ENCODE assay signal across 8 mouse cellular contexts in the genomic region with DNA sequence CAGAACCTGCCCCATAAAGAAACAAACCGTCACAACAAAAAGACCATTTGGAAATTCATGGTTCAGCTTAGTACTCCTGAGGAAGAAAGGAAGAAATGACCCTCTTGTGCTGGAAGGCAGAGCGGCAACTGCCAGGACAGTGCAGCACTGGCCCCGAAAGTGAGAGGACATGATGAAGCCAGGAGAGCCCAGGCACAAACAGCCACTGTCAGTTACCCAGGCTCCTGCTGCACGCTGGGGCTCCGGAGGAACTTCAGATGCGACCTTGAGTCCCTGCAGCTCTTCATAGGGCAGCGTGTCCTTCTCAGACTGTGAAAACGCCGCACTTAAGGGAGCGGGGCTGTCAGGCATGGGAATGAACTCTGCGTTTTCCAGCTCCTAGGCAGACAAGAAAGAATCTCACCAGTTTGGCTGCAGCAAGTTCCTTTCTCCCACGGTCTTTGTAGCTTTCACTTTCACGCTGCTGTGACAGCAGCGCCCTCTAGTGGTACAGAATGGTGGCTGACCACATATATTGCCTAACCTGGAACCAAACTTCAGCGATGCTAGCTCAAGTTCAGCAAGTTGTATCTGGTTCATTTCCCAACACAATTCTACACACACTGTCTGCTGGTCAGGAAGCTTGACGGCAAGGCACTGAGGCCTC. TPM values are rescaled to one million over a fixed set of nuclear protein-coding genes. Genes with fewer than 3 reads are reported as not detected.
A peak's percentile ranks its signal among the peaks of the same experiment; 100 is the strongest.
DNase-seq lines count a peak whose midpoint lies in the region; ATAC-seq and TF ChIP-seq lines count a peak whose summit lies in the region.

No protein-coding gene starts in this region.

- H3K9me3 ChIP-seq in E14TG2a.4 (ENCODE audit: low read length), result no peaks in the 10 kb centered on the region
- no peaks in the 10 kb centered on the region for H3K9me3 ChIP-seq in forebrain, embryonic 11.5 days (ENCODE audit: control insufficient read depth, low read length)
- H3K9me3 ChIP-seq in heart, postnatal 0 days (replicated peaks; ENCODE audit: control insufficient read depth, low read length), result no peaks in the 10 kb centered on the region
- H3K9me3 ChIP-seq in liver, embryonic 16.5 days (replicated peaks; ENCODE audit: control insufficient read depth, low read length), result no peaks in the 10 kb centered on the region
- no peaks in the 10 kb centered on the region for H3K9me3 ChIP-seq in neural tube, embryonic 13.5 days

- H3K36me3 ChIP-seq in E14TG2a.4 (ENCODE audit: insufficient read depth, low read length), result peaks cover 96% of the 10 kb centered on the region
- peaks cover 16% of the 10 kb centered on the region; the same call in 1 of the 2 replicates for H3K36me3 ChIP-seq in forebrain, embryonic 11.5 days (ENCODE audit: control insufficient read depth, insufficient read depth, low read length)
- peaks cover 96% of the 10 kb centered on the region for H3K36me3 ChIP-seq in heart, postnatal 0 days (replicated peaks; ENCODE audit: control insufficient read depth, insufficient read depth, low read length)
- peaks cover 51% of the 10 kb centered on the region for H3K36me3 ChIP-seq in liver, embryonic 16.5 days (ENCODE audit: control insufficient read depth, insufficient read depth)
- H3K36me3 ChIP-seq in neural tube, embryonic 13.5 days, result peaks cover 96% of the 10 kb centered on the region

- 53% methylated on average over 16 of the region's 16 CpGs for WGBS in forebrain, embryonic 11.5 days
- 28% methylated on average over 16 of the region's 16 CpGs for WGBS in heart, postnatal 0 days
- 32% methylated on average over 16 of the region's 16 CpGs for WGBS in large intestine, adult 2 months
- WGBS in liver, embryonic 16.5 days (ENCODE audit: insufficient replicate concordance), result 43% methylated on average over 16 of the region's 16 CpGs
- WGBS in neural tube, embryonic 13.5 days, result 53% methylated on average over 16 of the region's 16 CpGs

- ATAC-seq in forebrain, embryonic 11.5 days (replicated peaks; ENCODE audit: low FRiP score), result no peak; the same call in 1 of the 2 replicates
- ATAC-seq in heart, postnatal 0 days (ENCODE audit: insufficient read depth, low read depth), result peak; percentile 69
- peak; percentile 59; the same call in 1 of the 2 replicates for ATAC-seq in liver, embryonic 16.5 days (ENCODE audit: low read depth)
- ATAC-seq in neural tube, embryonic 13.5 days (ENCODE audit: low read depth), result peak; percentile 56

- peaks cover 13% of the 10 kb centered on the region for H3K4me1 ChIP-seq in E14TG2a.4 (replicated peaks; ENCODE audit: low read depth, low read length)
- H3K4me1 ChIP-seq in forebrain, embryonic 11.5 days (replicated peaks; ENCODE audit: control insufficient read depth, insufficient read depth, low read length), result no peaks in the 10 kb centered on the region
- no peaks in the 10 kb centered on the region for H3K4me1 ChIP-seq in heart, postnatal 0 days (ENCODE audit: control insufficient read depth, insufficient read depth)
- peaks cover 3% of the 10 kb centered on the region for H3K4me1 ChIP-seq in liver, embryonic 16.5 days (ENCODE audit: control insufficient read depth, low read depth, low read length)
- H3K4me1 ChIP-seq in neural tube, embryonic 13.5 days (replicated peaks), result no peaks in the 10 kb centered on the region; the same call in 1 of the 2 replicates

- H3K27ac ChIP-seq in forebrain, embryonic 11.5 days (ENCODE audit: low read depth, low read length), result no peak overlapping the region
- H3K27ac ChIP-seq in heart, postnatal 0 days (ENCODE audit: low read depth), result peak overlapping the region; percentile 60
- no peak overlapping the region for H3K27ac ChIP-seq in liver, embryonic 16.5 days (ENCODE audit: low read length)
- H3K27ac ChIP-seq in neural tube, embryonic 13.5 days (replicated peaks), result peak overlapping the region; percentile 38; the same call in 1 of the 2 replicates

- H3K27me3 ChIP-seq in E14TG2a.4 (ENCODE audit: insufficient read depth, low read length), result no peaks in the 10 kb centered on the region
- H3K27me3 ChIP-seq in forebrain, embryonic 11.5 days (ENCODE audit: control insufficient read depth, insufficient read depth, low read length), result no peaks in the 10 kb centered on the region
- no peaks in the 10 kb centered on the region for H3K27me3 ChIP-seq in heart, postnatal 0 days (ENCODE audit: control insufficient read depth, insufficient read depth, low read length)
- H3K27me3 ChIP-seq in liver, embryonic 16.5 days (ENCODE audit: control insufficient read depth, insufficient read depth, low read depth, low read length), result no peaks in the 10 kb centered on the region
- no peaks in the 10 kb centered on the region for H3K27me3 ChIP-seq in neural tube, embryonic 13.5 days

- peak; percentile 69 for DNase-seq in c-Kit-negative CD71-positive TER-119-positive erythroid progenitor cells, embryonic 14.5 days (ENCODE audit: low read depth, low spot score)
- peak; percentile 86 for DNase-seq in forebrain, embryonic 11.5 days (ENCODE audit: low spot score)
- DNase-seq in heart, postnatal 0 days (ENCODE audit: low spot score), result peak; percentile 90
- peak; percentile 67 for DNase-seq in large intestine, adult 2 months (ENCODE audit: low read depth, low spot score)
- DNase-seq in telencephalon, adult 2 months (ENCODE audit: low read depth, low spot score), result peak; percentile 79

- no peak overlapping the region; the same call in 1 of the 2 replicates for H3K4me3 ChIP-seq in E14TG2a.4 (replicated peaks; ENCODE audit: low read length)
- H3K4me3 ChIP-seq in forebrain, embryonic 11.5 days (ENCODE audit: low read depth, low read length), result no peak overlapping the region
- H3K4me3 ChIP-seq in heart, postnatal 0 days (ENCODE audit: low read depth, low read length), result peak overlapping the region; percentile 18
- peak overlapping the region; percentile 42; the same call in 1 of the 2 replicates for H3K4me3 ChIP-seq in liver, embryonic 16.5 days (ENCODE audit: low read depth, low read length)
- H3K4me3 ChIP-seq in neural tube, embryonic 13.5 days, result no peak overlapping the region

- no peak for TF ChIP-seq EP300 in heart, postnatal 0 days (IDR thresholded peaks at IDR 0.05; ENCODE audit: low read depth)

- TF ChIP-seq CTCF in E14TG2a.4 (conservative IDR thresholded peaks at IDR 0.05; ENCODE audit: low read length), result peak; percentile 88
- TF ChIP-seq CTCF in heart, postnatal 0 days (IDR thresholded peaks at IDR 0.05; ENCODE audit: low read depth), result peak; percentile 99

- no peak overlapping the region; the same call in 1 of the 2 replicates for H3K9ac ChIP-seq in forebrain, embryonic 11.5 days (ENCODE audit: low read length)
- 0 out of 2 replicates have a peak overlapping the region, but pooled peaks have one; percentile 15 for H3K9ac ChIP-seq in heart, postnatal 0 days (replicated peaks; ENCODE audit: low read depth, low read length)
- no peak overlapping the region for H3K9ac ChIP-seq in liver, embryonic 16.5 days (ENCODE audit: low read depth, low read length)
- H3K9ac ChIP-seq in neural tube, embryonic 13.5 days, result peak overlapping the region; percentile 47; the same call in 1 of the 2 replicates

- no peak overlapping the region for H3K4me2 ChIP-seq in forebrain, embryonic 11.5 days (ENCODE audit: low read depth, low read length, severe bottlenecking)
- H3K4me2 ChIP-seq in heart, postnatal 0 days (ENCODE audit: low read depth, low read length), result peak overlapping the region; percentile 45
- peak overlapping the region; percentile 54 for H3K4me2 ChIP-seq in liver, embryonic 16.5 days (ENCODE audit: low read depth, low read length)
- 0 out of 2 replicates have a peak overlapping the region, but pooled peaks have one; percentile 16 for H3K4me2 ChIP-seq in neural tube, embryonic 13.5 days

RNA-seq across cellular contexts. Expression of a gene that starts 17.0 kb away (rescaled TPM):
- polyA plus RNA-seq in forebrain, embryonic 11.5 days (2014; fragmentation: Nextera tagmentation; extraction: Ambion mirVana), result 1.2 and 1.8 TPM in 2 replicates
- 0.80 and 0.85 TPM in 2 replicates for total RNA-seq in heart, postnatal 0 days (2014; rRNA removed; ENCODE audit: low replicate concordance)
- polyA plus RNA-seq in heart, postnatal 0 days (2015; fragmentation: Nextera tagmentation; extraction: Ambion mirVana), result 1.1 TPM in 2 replicates
- polyA plus RNA-seq in large intestine, adult 2 months (2012; rRNA removed), result 0.22 and 0.24 TPM in 2 replicates
- 0.08 and 0.13 TPM in 2 replicates for polyA plus RNA-seq in liver, embryonic 16.5 days (2015; fragmentation: Nextera tagmentation; extraction: Ambion mirVana)
- 1.1 and 1.2 TPM in 2 replicates for polyA plus RNA-seq in neural tube, embryonic 13.5 days (2015; fragmentation: Nextera tagmentation; extraction: Ambion mirVana)

RNA-seq across cellular contexts. Expression of a gene that starts 17.1 kb away (rescaled TPM):
- 53.6 and 61.9 TPM in 2 replicates for polyA plus RNA-seq in forebrain, embryonic 11.5 days (2014; fragmentation: Nextera tagmentation; extraction: Ambion mirVana)
- total RNA-seq in heart, postnatal 0 days (2014; rRNA removed; ENCODE audit: low replicate concordance), result 18.1 and 64.2 TPM in 2 replicates
- polyA plus RNA-seq in heart, postnatal 0 days (2015; fragmentation: Nextera tagmentation; extraction: Ambion mirVana), result 59.8 and 72.1 TPM in 2 replicates
- polyA plus RNA-seq in large intestine, adult 2 months (2012; rRNA removed), result 2.8 and 3.6 TPM in 2 replicates
- polyA plus RNA-seq in liver, embryonic 16.5 days (2015; fragmentation: Nextera tagmentation; extraction: Ambion mirVana), result 43.3 and 48.8 TPM in 2 replicates
- polyA plus RNA-seq in neural tube, embryonic 13.5 days (2015; fragmentation: Nextera tagmentation; extraction: Ambion mirVana), result 66.1 and 74.5 TPM in 2 replicates

RNA-seq across cellular contexts. Expression of a gene that starts 33.8 kb away (rescaled TPM):
- 13.8 and 14.0 TPM in 2 replicates for polyA plus RNA-seq in forebrain, embryonic 11.5 days (2014; fragmentation: Nextera tagmentation; extraction: Ambion mirVana)
- 29.2 and 45.2 TPM in 2 replicates for total RNA-seq in heart, postnatal 0 days (2014; rRNA removed; ENCODE audit: low replicate concordance)
- 12.5 and 14.2 TPM in 2 replicates for polyA plus RNA-seq in heart, postnatal 0 days (2015; fragmentation: Nextera tagmentation; extraction: Ambion mirVana)
- polyA plus RNA-seq in large intestine, adult 2 months (2012; rRNA removed), result 15.3 and 21.7 TPM in 2 replicates
- polyA plus RNA-seq in liver, embryonic 16.5 days (2015; fragmentation: Nextera tagmentation; extraction: Ambion mirVana), result 5.4 and 6.9 TPM in 2 replicates
- polyA plus RNA-seq in neural tube, embryonic 13.5 days (2015; fragmentation: Nextera tagmentation; extraction: Ambion mirVana), result 14.7 and 15.2 TPM in 2 replicates

RNA-seq across cellular contexts. Expression of a gene that starts 35.0 kb away (rescaled TPM):
- polyA plus RNA-seq in forebrain, embryonic 11.5 days (2014; fragmentation: Nextera tagmentation; extraction: Ambion mirVana), result 8.7 and 9.8 TPM in 2 replicates
- 4.4 and 8.6 TPM in 2 replicates for total RNA-seq in heart, postnatal 0 days (2014; rRNA removed; ENCODE audit: low replicate concordance)
- 4.9 and 5.0 TPM in 2 replicates for polyA plus RNA-seq in heart, postnatal 0 days (2015; fragmentation: Nextera tagmentation; extraction: Ambion mirVana)
- 2.1 and 2.2 TPM in 2 replicates for polyA plus RNA-seq in large intestine, adult 2 months (2012; rRNA removed)
- polyA plus RNA-seq in liver, embryonic 16.5 days (2015; fragmentation: Nextera tagmentation; extraction: Ambion mirVana), result 2.2 and 2.3 TPM in 2 replicates
- 8.7 and 9.6 TPM in 2 replicates for polyA plus RNA-seq in neural tube, embryonic 13.5 days (2015; fragmentation: Nextera tagmentation; extraction: Ambion mirVana)

Comparison
In these comparisons a context has a peak if more than half of its experiments do, and no peak if none do; other contexts are left out.
1. H3K4me3 ChIP-seq: peak in heart, postnatal 0 days (single experiment) and liver, embryonic 16.5 days (single experiment); none in E14TG2a.4 (single experiment), forebrain, embryonic 11.5 days (single experiment) and neural tube, embryonic 13.5 days (single experiment).
2. H3K27ac ChIP-seq: peak in heart, postnatal 0 days (single experiment) and neural tube, embryonic 13.5 days (single experiment); none in forebrain, embryonic 11.5 days (single experiment) and liver, embryonic 16.5 days (single experiment).
3. H3K9ac ChIP-seq: peak in heart, postnatal 0 days (single experiment) and neural tube, embryonic 13.5 days (single experiment); none in forebrain, embryonic 11.5 days (single experiment) and liver, embryonic 16.5 days (single experiment).
4. Peak in every context shown above with its lines, with median percentiles within 50 percentile points of each other: DNase-seq.